In the genomic region with DNA sequence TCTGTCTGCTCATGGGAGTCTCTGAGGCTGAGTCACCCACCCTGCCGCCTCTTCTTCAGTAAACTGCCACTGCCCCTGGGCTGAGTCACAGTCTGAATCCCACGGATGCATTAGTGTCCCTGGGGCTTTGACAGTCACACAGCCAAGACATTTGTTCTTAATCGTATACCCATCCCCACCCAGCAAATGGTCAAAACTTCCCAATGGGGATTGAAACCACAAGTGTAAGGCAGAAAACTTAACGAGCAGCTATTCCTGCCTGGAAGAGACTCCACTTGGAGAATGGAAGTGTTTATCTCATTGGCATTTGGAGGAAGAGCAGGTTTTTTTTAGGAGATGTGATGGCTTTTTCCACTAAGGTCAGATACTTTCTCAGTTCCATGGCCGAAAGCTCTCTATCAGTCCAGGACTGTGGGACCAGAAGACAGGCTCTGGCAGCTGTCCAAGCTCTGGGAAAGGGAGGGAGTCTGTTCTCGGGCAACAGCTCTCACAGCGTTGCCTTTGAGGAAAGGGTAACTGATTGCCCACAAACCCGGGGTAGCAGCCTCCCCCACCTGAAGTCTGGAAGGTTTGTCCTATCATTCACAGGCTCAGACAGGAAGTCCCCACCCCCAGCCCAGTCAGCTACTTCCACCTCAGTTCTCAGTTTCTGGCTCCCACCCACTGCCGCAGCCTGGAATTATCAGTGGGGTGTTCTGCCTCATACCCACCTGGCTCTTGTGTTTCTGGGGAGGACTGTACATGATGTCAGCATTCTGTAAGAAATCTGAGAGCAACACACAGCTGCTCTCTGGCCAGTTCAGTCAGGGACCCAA, we compare ENCODE assay signal across 8 mouse cellular contexts.
DNase-seq lines count a peak whose midpoint lies in the region; ATAC-seq lines count a peak whose summit lies in the region.

No protein-coding gene starts in this region.

- H3K27me3 ChIP-seq in liver, embryonic 11.5 days (replicated peaks; ENCODE audit: control insufficient read depth, insufficient read depth, low read length): no peaks in the 10 kb centered on the region
- H3K27me3 ChIP-seq in heart, embryonic 10.5 days (ENCODE audit: insufficient read depth, poor library complexity, severe bottlenecking): no peaks in the 10 kb centered on the region
- H3K27me3 ChIP-seq in stomach, embryonic 14.5 days (ENCODE audit: control insufficient read depth, insufficient read depth, low read length): no peaks in the 10 kb centered on the region
- 0 out of 2 replicates have a peak, but pooled peaks cover 3% of the 10 kb centered on the region for H3K27me3 ChIP-seq in neural tube, embryonic 15.5 days (replicated peaks)
- H3K27me3 ChIP-seq in forebrain, embryonic 16.5 days (replicated peaks; ENCODE audit: control insufficient read depth, insufficient read depth, low read length): 0 out of 2 replicates have a peak, but pooled peaks cover 3% of the 10 kb centered on the region

- no peak for ATAC-seq in liver, embryonic 11.5 days (replicated peaks; ENCODE audit: low FRiP score)
- ATAC-seq in stomach, embryonic 14.5 days (ENCODE audit: insufficient number of reproducible peaks, insufficient read depth, low FRiP score, low read depth): no peak; the same call in none of the 2 replicates
- ATAC-seq in neural tube, embryonic 15.5 days (ENCODE audit: low FRiP score): no peak
- ATAC-seq in forebrain, embryonic 16.5 days: no peak

- H3K4me3 ChIP-seq in liver, embryonic 11.5 days (ENCODE audit: low read depth, low read length): no peak overlapping the region
- H3K4me3 ChIP-seq in heart, embryonic 10.5 days: no peak overlapping the region
- H3K4me3 ChIP-seq in stomach, embryonic 14.5 days (ENCODE audit: low read depth, low read length): no peak overlapping the region
- H3K4me3 ChIP-seq in neural tube, embryonic 15.5 days (replicated peaks): no peak overlapping the region
- no peak overlapping the region for H3K4me3 ChIP-seq in forebrain, embryonic 16.5 days (replicated peaks; ENCODE audit: low read length)

- peak; percentile 55 for DNase-seq in liver
- DNase-seq in liver, embryonic 11.5 days (ENCODE audit: low spot score): no peak
- peak; percentile 72 for DNase-seq in adrenal gland, adult 2 months
- peak; percentile 91 for DNase-seq in heart, embryonic 10.5 days (ENCODE audit: low spot score)
- DNase-seq in kidney, postnatal 25 days: peak; percentile 67 to 68

- H3K9me3 ChIP-seq in liver, embryonic 11.5 days (ENCODE audit: control insufficient read depth, low read length): no peaks in the 10 kb centered on the region
- no peaks in the 10 kb centered on the region for H3K9me3 ChIP-seq in heart, embryonic 10.5 days
- no peaks in the 10 kb centered on the region for H3K9me3 ChIP-seq in stomach, embryonic 14.5 days (ENCODE audit: control insufficient read depth, low read depth, low read length)
- H3K9me3 ChIP-seq in neural tube, embryonic 15.5 days (replicated peaks): no peaks in the 10 kb centered on the region
- no peaks in the 10 kb centered on the region for H3K9me3 ChIP-seq in forebrain, embryonic 16.5 days (ENCODE audit: control insufficient read depth, low read length)

- H3K4me1 ChIP-seq in liver, embryonic 11.5 days (replicated peaks; ENCODE audit: control insufficient read depth, insufficient read depth, low read length): no peaks in the 10 kb centered on the region
- H3K4me1 ChIP-seq in heart, embryonic 10.5 days: peaks cover 53% of the 10 kb centered on the region
- H3K4me1 ChIP-seq in stomach, embryonic 14.5 days (ENCODE audit: control insufficient read depth, insufficient read depth, low read length): peaks cover 19% of the 10 kb centered on the region; the same call in 1 of the 2 replicates
- peaks cover 6% of the 10 kb centered on the region; the same call in 1 of the 2 replicates for H3K4me1 ChIP-seq in neural tube, embryonic 15.5 days
- no peaks in the 10 kb centered on the region for H3K4me1 ChIP-seq in forebrain, embryonic 16.5 days (replicated peaks; ENCODE audit: control insufficient read depth, insufficient read depth, low read length)

- H3K9ac ChIP-seq in liver, embryonic 11.5 days (ENCODE audit: low read depth, low read length): no peak overlapping the region
- H3K9ac ChIP-seq in stomach, embryonic 14.5 days (replicated peaks; ENCODE audit: low read depth, low read length): no peak overlapping the region
- no peak overlapping the region for H3K9ac ChIP-seq in neural tube, embryonic 15.5 days (replicated peaks)
- H3K9ac ChIP-seq in forebrain, embryonic 16.5 days (replicated peaks; ENCODE audit: low read depth, low read length): no peak overlapping the region

- WGBS in liver, embryonic 11.5 days: 29% methylated on average over 9 of the region's 9 CpGs
- WGBS in heart, embryonic 10.5 days: 23% methylated on average over 9 of the region's 9 CpGs
- WGBS in stomach, embryonic 14.5 days: 33% methylated on average over 9 of the region's 9 CpGs
- 56% methylated on average over 9 of the region's 9 CpGs for WGBS in neural tube, embryonic 15.5 days
- WGBS in forebrain, embryonic 16.5 days: 52% methylated on average over 9 of the region's 9 CpGs

- no peaks in the 10 kb centered on the region for H3K36me3 ChIP-seq in liver, embryonic 11.5 days (ENCODE audit: control insufficient read depth, insufficient read depth, low read length)
- H3K36me3 ChIP-seq in heart, embryonic 10.5 days: no peaks in the 10 kb centered on the region
- H3K36me3 ChIP-seq in stomach, embryonic 14.5 days (ENCODE audit: control insufficient read depth, insufficient read depth, low read length): no peaks in the 10 kb centered on the region
- H3K36me3 ChIP-seq in neural tube, embryonic 15.5 days: no peaks in the 10 kb centered on the region
- H3K36me3 ChIP-seq in forebrain, embryonic 16.5 days (ENCODE audit: control insufficient read depth, insufficient read depth): no peaks in the 10 kb centered on the region

- H3K4me2 ChIP-seq in liver, embryonic 11.5 days: no peak overlapping the region
- H3K4me2 ChIP-seq in stomach, embryonic 14.5 days (replicated peaks; ENCODE audit: low read depth, low read length): no peak overlapping the region; the same call in 1 of the 2 replicates
- no peak overlapping the region for H3K4me2 ChIP-seq in neural tube, embryonic 15.5 days
- H3K4me2 ChIP-seq in forebrain, embryonic 16.5 days (ENCODE audit: low read length): no peak overlapping the region

- H3K27ac ChIP-seq in liver, embryonic 11.5 days (ENCODE audit: low read depth, low read length): no peak overlapping the region
- H3K27ac ChIP-seq in heart, embryonic 10.5 days: peak overlapping the region; percentile 67; the same call in 1 of the 2 replicates
- H3K27ac ChIP-seq in stomach, embryonic 14.5 days (ENCODE audit: low read length): peak overlapping the region; percentile 6; the same call in 1 of the 2 replicates
- no peak overlapping the region for H3K27ac ChIP-seq in neural tube, embryonic 15.5 days (replicated peaks)
- no peak overlapping the region for H3K27ac ChIP-seq in forebrain, embryonic 16.5 days (ENCODE audit: low read length)

Comparison
In these comparisons a context has a peak if more than half of its experiments do, and no peak if none do; other contexts are left out.
1. H3K27ac ChIP-seq: peak in heart, embryonic 10.5 days (single experiment) and stomach, embryonic 14.5 days (single experiment); none in liver, embryonic 11.5 days (single experiment), neural tube, embryonic 15.5 days (single experiment) and forebrain, embryonic 16.5 days (single experiment).